In genomic region chr4:124268404-124268803, GRCm38 (mm10) we compare ENCODE assay signal across 14 mouse cellular contexts.
"Had no signal": no experiment of that assay in that cellular context is flagged by ENCODE, and none has a peak within 500 bp of the region (broad histone marks: within the 10 kb centered on the region; RNA-seq: fewer than 3 reads in every experiment).

No protein-coding gene starts in this region.

- H3K9me3 ChIP-seq: limb, embryonic 15.5 days; neural tube, embryonic 13.5 days had no signal

- H3K9ac ChIP-seq: limb, embryonic 15.5 days; liver, embryonic 14.5 days; neural tube, embryonic 13.5 days had no signal

- H3K4me3 ChIP-seq: limb, embryonic 15.5 days; neural tube, embryonic 13.5 days had no signal

- H3K27ac ChIP-seq: limb, embryonic 15.5 days; liver, embryonic 14.5 days; neural tube, embryonic 13.5 days had no signal

- H3K27me3 ChIP-seq: limb, embryonic 15.5 days had no signal

- H3K36me3 ChIP-seq: limb, embryonic 15.5 days; neural tube, embryonic 13.5 days had no signal

- ATAC-seq: hindbrain, embryonic 16.5 days; inflammation-experienced regulatory T-cells, adult 6 months; intestine, postnatal 0 days; midbrain, embryonic 16.5 days had no signal

- H3K4me2 ChIP-seq: limb, embryonic 15.5 days; midbrain, embryonic 11.5 days; neural tube, embryonic 13.5 days had no signal

- DNase-seq: layer of hippocampus, adult 9-11 months; layer of hippocampus, postnatal 36 days; lung, adult 18-20 months; lung, postnatal 4 days; right cerebral cortex, postnatal 14 days; thymus, postnatal 36 days had no signal
